Mouse (Mus musculus) forebrain, embryonic 11.5 days (tissue): ENCODE data around the gene Prr7. TPM values are rescaled to one million over a fixed set of nuclear protein-coding genes. Genes with fewer than 3 reads are reported as not detected.

Source experiments
- ATAC-seq: fragments of 200-750 bp; cut with Nextera tagmentation; replicated peaks from 2 replicates; pipeline ENCODE4 v1.8.0; 2017; ENCODE audit warnings: moderate TSS enrichment; ENCODE audit not compliant: low FRiP score
- DNase-seq: peaks from one replicate; pipeline ENCODE4 v3.0.0-alpha.2; 2017; ENCODE audit warnings: low spot score
- H3K27ac ChIP-seq: fragments of 300-500 bp; sonication (generic); 2 replicates; pipeline ENCODE4 v1.5.1; 2014; ENCODE audit warnings: low read depth, low read length
- H3K27me3 ChIP-seq: fragments of 300-500 bp; sonication (generic); 2 replicates; pipeline ENCODE4 v1.6.1; 2014; ENCODE audit warnings: mild to moderate bottlenecking, low read length, mixed read lengths; ENCODE audit not compliant: control insufficient read depth, insufficient read depth
- H3K36me3 ChIP-seq: fragments of 300-500 bp; sonication (generic); 2 replicates; pipeline ENCODE4 v1.6.1; 2014; ENCODE audit warnings: mild to moderate bottlenecking, low read length, moderate library complexity, mixed read lengths; ENCODE audit not compliant: control insufficient read depth, insufficient read depth
- H3K4me1 ChIP-seq: fragments of 300-500 bp; sonication (generic); replicated peaks from 2 replicates; pipeline ENCODE4 v1.6.1; 2014; ENCODE audit warnings: low read length, mixed read lengths; ENCODE audit not compliant: control insufficient read depth, insufficient read depth
- H3K4me2 ChIP-seq: fragments of 300-500 bp; sonication (generic); 2 replicates; pipeline ENCODE4 v1.6.1; 2014; ENCODE audit warnings: low read depth, mild to moderate bottlenecking, low read length, moderate library complexity, mixed read lengths; ENCODE audit not compliant: severe bottlenecking
- H3K4me3 ChIP-seq: fragments of 300-500 bp; sonication (generic); 2 replicates; pipeline ENCODE4 v1.5.1; 2014; ENCODE audit warnings: low read depth, low read length
- H3K9ac ChIP-seq: fragments of 300-500 bp; sonication (generic); 2 replicates; pipeline ENCODE4 v1.6.1; 2014; ENCODE audit warnings: low read length
- H3K9me3 ChIP-seq: fragments of 300-500 bp; sonication (generic); 2 replicates; pipeline ENCODE4 v1.6.1; 2016; ENCODE audit warnings: low read length, mixed read lengths; ENCODE audit not compliant: control insufficient read depth
- WGBS: fragments of 180-500 bp; shearing (Covaris S2); extraction: QIAGEN DNeasy Blood & Tissue Kit; methylation state at CpG from one replicate; pipeline ENCODE4 v1.1.7; 2014; 5-methylcytosine and 5-hydroxymethylcytosine counted together
- polyA plus RNA-seq: library from polyadenylated mRNA; unstranded; fragments of >200 nt; fragmentation: Nextera tagmentation; extraction: Ambion mirVana; gene quantifications from 2 replicates; pipeline ENCODE4 v1.2.1, GENCODE M21; 2014

The Prr7 gene
- polyA plus RNA-seq, 1 experiment from 2014 or later: 2.3 TPM

- H3K4me1 ChIP-seq: peaks cover 26% of the 10 kb centered on the region
- H3K36me3 ChIP-seq: no peaks in the 10 kb centered on the region
- DNase-seq (peak; percentile 90), ATAC-seq (peak; percentile 76)
- peak within 1 kb of the TSS; percentile 98 for H3K27ac ChIP-seq
- no peaks in the 10 kb centered on the region for H3K9me3 ChIP-seq
- peak within 1 kb of the TSS; percentile 100 for H3K9ac ChIP-seq
- H3K27me3 ChIP-seq: no peaks in the 10 kb centered on the region
- WGBS: under 1% methylated on average over 53 of the region's 83 CpGs
- peak within 1 kb of the TSS; percentile 95 for H3K4me2 ChIP-seq
- H3K4me3 ChIP-seq: peak within 1 kb of the TSS; percentile 95
Measured at GRCm38 (mm10) chr13:55487578-55488498, 23.8 kb downstream of the Prr7 start, which contains the start of gene Dbn1. Dbn1 (minus strand) TSS chr13:55488111.

GRCm38 (mm10) chr13:55494257-55494656, 30.2 kb downstream of the Prr7 start:
- ATAC-seq (peak; percentile 23; the same call in 1 of the 2 replicates), DNase-seq (no peak)
- peaks cover 13% of the 10 kb centered on the region for H3K4me1 ChIP-seq
- H3K9ac ChIP-seq: no peak overlapping the region
- no peak overlapping the region for H3K27ac ChIP-seq
- H3K36me3 ChIP-seq: no peaks in the 10 kb centered on the region; the same call in 1 of the 2 replicates
- H3K4me2 ChIP-seq: no peak overlapping the region
- H3K27me3 ChIP-seq: no peaks in the 10 kb centered on the region
- H3K4me3 ChIP-seq: no peak overlapping the region
- H3K9me3 ChIP-seq: no peaks in the 10 kb centered on the region
- WGBS: 30% methylated on average over 2 of the region's 2 CpGs

GRCm38 (mm10) chr13:55494883-55495621, 31.0 kb downstream of the Prr7 start:
- Histone ChIP-seq H3K36me3 (no peaks in the 10 kb centered on the region; the same call in 1 of the 2 replicates), H3K4me3 (no peak overlapping the region), H3K9me3 (no peaks in the 10 kb centered on the region), H3K9ac (peak overlapping the region; percentile 10; the same call in 1 of the 2 replicates), H3K4me2 (no peak overlapping the region), H3K27me3 (no peaks in the 10 kb centered on the region), H3K27ac (no peak overlapping the region), H3K4me1 (peaks cover 13% of the 10 kb centered on the region)
- no peak; the same call in 1 of the 2 replicates for ATAC-seq
- WGBS: 25% methylated on average over 18 of the region's 18 CpGs
- no peak for DNase-seq

GRCm38 (mm10) chr13:55495702-55496101, 31.6 kb downstream of the Prr7 start:
- Histone ChIP-seq H3K9ac (no peak overlapping the region), H3K4me2 (no peak overlapping the region), H3K27ac (peak overlapping the region; percentile 46; the same call in 1 of the 2 replicates), H3K9me3 (no peaks in the 10 kb centered on the region), H3K36me3 (no peaks in the 10 kb centered on the region; the same call in 1 of the 2 replicates), H3K4me3 (no peak overlapping the region), H3K4me1 (peaks cover 13% of the 10 kb centered on the region), H3K27me3 (no peaks in the 10 kb centered on the region)
- no peak for ATAC-seq
- no peak for DNase-seq
- WGBS: 27% methylated on average over 4 of the region's 4 CpGs

- H3K4me1 ChIP-seq: peaks cover 13% of the 10 kb centered on the region
- no peaks in the 10 kb centered on the region for H3K27me3 ChIP-seq
- no peak overlapping the region for H3K9ac ChIP-seq
- WGBS: 91% methylated on average over 6 of the region's 6 CpGs
- ATAC-seq: no peak
- no peaks in the 10 kb centered on the region; the same call in 1 of the 2 replicates for H3K36me3 ChIP-seq
- no peak overlapping the region for H3K4me3 ChIP-seq
- H3K4me2 ChIP-seq: no peak overlapping the region
- H3K9me3 ChIP-seq: no peaks in the 10 kb centered on the region
- DNase-seq: no peak
- no peak overlapping the region for H3K27ac ChIP-seq
Measured at GRCm38 (mm10) chr13:55496661-55497060, 32.6 kb downstream of the Prr7 start.

GRCm38 (mm10) chr13:55498906-55499305, 34.8 kb downstream of the Prr7 start:
- H3K4me3 ChIP-seq: no peak overlapping the region
- H3K27ac ChIP-seq: no peak overlapping the region
- H3K27me3 ChIP-seq: no peaks in the 10 kb centered on the region
- H3K36me3 ChIP-seq: no peaks in the 10 kb centered on the region; the same call in 1 of the 2 replicates
- no peak overlapping the region for H3K4me2 ChIP-seq
- H3K9me3 ChIP-seq: no peaks in the 10 kb centered on the region
- no peak for ATAC-seq
- peak; percentile 44 for DNase-seq
- no peak overlapping the region for H3K9ac ChIP-seq
- 60% methylated on average over 11 of the region's 11 CpGs for WGBS
- H3K4me1 ChIP-seq: peaks cover 13% of the 10 kb centered on the region

- H3K9me3 ChIP-seq: no peaks in the 10 kb centered on the region
- no peak overlapping the region for H3K4me3 ChIP-seq
- H3K27ac ChIP-seq: no peak overlapping the region
- H3K4me1 ChIP-seq: peaks cover 5% of the 10 kb centered on the region
- DNase-seq: no peak
- H3K9ac ChIP-seq: no peak overlapping the region
- 86% methylated on average over 10 of the region's 10 CpGs for WGBS
- no peaks in the 10 kb centered on the region for H3K27me3 ChIP-seq
- no peak for ATAC-seq
- H3K4me2 ChIP-seq: no peak overlapping the region
- H3K36me3 ChIP-seq: peaks cover 8% of the 10 kb centered on the region
Measured at GRCm38 (mm10) chr13:55500575-55500974, 36.5 kb downstream of the Prr7 start.

GRCm38 (mm10) chr13:55502405-55502804, 38.3 kb downstream of the Prr7 start:
- DNase-seq (no peak), ATAC-seq (no peak)
- H3K27me3 ChIP-seq: no peaks in the 10 kb centered on the region
- WGBS: 91% methylated on average over 8 of the region's 8 CpGs
- H3K4me1 ChIP-seq: no peaks in the 10 kb centered on the region
- H3K9me3 ChIP-seq: no peaks in the 10 kb centered on the region
- no peak overlapping the region for H3K9ac ChIP-seq
- no peak overlapping the region for H3K27ac ChIP-seq
- no peak overlapping the region for H3K4me3 ChIP-seq
- peaks cover 8% of the 10 kb centered on the region for H3K36me3 ChIP-seq
- H3K4me2 ChIP-seq: no peak overlapping the region
